Mouse (Mus musculus) forebrain, embryonic 16.5 days (tissue): ENCODE data around the gene Fbln5. TPM values are rescaled to one million over a fixed set of nuclear protein-coding genes. Genes with fewer than 3 reads are reported as not detected.
A peak's percentile ranks its signal among the peaks of the same experiment; 100 is the strongest.

Source experiments
- ATAC-seq: fragments of 200-750 bp; cut with Nextera tagmentation; 2 replicates; pipeline ENCODE4 v1.8.0; 2017; ENCODE audit warnings: mild to moderate bottlenecking, moderate library complexity
- H3K27ac ChIP-seq: fragments of 300-500 bp; sonication (generic); 2 replicates; pipeline ENCODE4 v1.5.1; 2014; ENCODE audit warnings: low read length, control low read depth
- H3K27me3 ChIP-seq: fragments of 300-500 bp; sonication (generic); replicated peaks from 2 replicates; pipeline ENCODE4 v1.6.1; 2014; ENCODE audit warnings: low read length; ENCODE audit not compliant: control insufficient read depth, insufficient read depth
- H3K36me3 ChIP-seq: fragments of 300-500 bp; sonication (generic); 2 replicates; pipeline ENCODE4 v1.6.1; 2014; ENCODE audit not compliant: control insufficient read depth, insufficient read depth
- H3K4me1 ChIP-seq: fragments of 300-500 bp; sonication (generic); replicated peaks from 2 replicates; pipeline ENCODE4 v1.6.1; 2014; ENCODE audit warnings: low read length; ENCODE audit not compliant: control insufficient read depth, insufficient read depth
- H3K4me2 ChIP-seq: fragments of 300-500 bp; sonication (generic); 2 replicates; pipeline ENCODE4 v1.6.1; 2014; ENCODE audit warnings: mild to moderate bottlenecking, low read length, control low read depth
- H3K4me3 ChIP-seq: fragments of 300-500 bp; sonication (generic); replicated peaks from 2 replicates; pipeline ENCODE4 v1.5.1; 2014; ENCODE audit warnings: mild to moderate bottlenecking, low read length, control low read depth
- H3K9ac ChIP-seq: fragments of 300-500 bp; sonication (generic); replicated peaks from 2 replicates; pipeline ENCODE4 v1.6.1; 2014; ENCODE audit warnings: low read depth, low read length, control low read depth
- H3K9me3 ChIP-seq: fragments of 300-500 bp; sonication (generic); 2 replicates; pipeline ENCODE4 v1.6.1; 2016; ENCODE audit warnings: low read length; ENCODE audit not compliant: control insufficient read depth
- WGBS: fragments of 180-500 bp; shearing (Covaris S2); extraction: QIAGEN DNeasy Blood & Tissue Kit; methylation state at CpG from one replicate; pipeline ENCODE4 v1.1.7; 2014; 5-methylcytosine and 5-hydroxymethylcytosine counted together
- polyA plus RNA-seq: library from polyadenylated mRNA; unstranded; fragments of >200 nt; fragmentation: Nextera tagmentation; extraction: Ambion mirVana; gene quantifications from 2 replicates; pipeline ENCODE4 v1.2.1, GENCODE M21; 2015

The Fbln5 gene
- 7.9 and 13.5 TPM in 2 replicates for polyA plus RNA-seq

DNA sequence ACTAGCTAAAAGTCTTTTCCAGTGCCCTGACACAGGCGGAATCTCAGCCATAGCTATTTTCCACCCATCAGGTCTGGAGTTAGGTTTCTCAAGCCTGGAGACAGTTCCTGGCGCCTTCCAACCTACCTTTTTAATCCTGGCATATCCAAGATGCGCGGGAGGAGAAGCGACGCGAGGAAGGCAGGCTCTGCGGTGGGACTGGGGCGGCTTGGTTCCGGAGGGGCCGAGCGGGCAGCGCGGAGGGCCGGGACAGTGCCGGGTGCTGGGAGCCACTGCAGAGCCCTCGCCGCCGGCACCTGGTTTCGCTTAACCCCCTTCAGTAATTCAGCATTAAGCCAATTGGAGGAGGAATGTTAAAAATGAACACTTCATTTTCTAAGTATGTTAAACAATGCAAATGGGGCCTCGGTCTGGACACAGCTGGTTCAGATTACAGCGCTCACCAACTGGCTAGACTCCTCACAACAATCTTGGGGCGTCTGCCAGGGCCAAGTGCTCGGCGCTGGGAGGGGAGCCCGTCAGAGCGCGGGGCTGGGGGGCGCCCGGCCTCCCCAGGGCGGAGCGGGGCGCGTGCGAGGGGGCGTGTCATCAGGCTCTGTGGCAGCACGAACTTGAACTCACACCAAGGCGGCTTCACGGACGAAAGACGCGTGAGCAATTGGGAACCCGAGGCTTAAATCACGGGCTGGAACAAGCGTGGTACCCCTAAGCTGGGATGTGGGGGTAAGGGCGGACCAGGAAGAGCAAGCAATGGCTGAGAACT is at the start of gene Fbln5:
Gene Fbln5 (minus strand): TSS at position 448 of the 763 bp plus-strand sequence.
- under 1% methylated on average over 46 of the region's 46 CpGs for WGBS
- Histone ChIP-seq H3K9ac (peak within 1 kb of the TSS; percentile 58), H3K27ac (no peak within 1 kb of the TSS), H3K4me1 (peaks cover 14% of the 10 kb centered on the region), H3K27me3 (0 out of 2 replicates have a peak, but pooled peaks cover 13% of the 10 kb centered on the region), H3K4me2 (peak within 1 kb of the TSS; percentile 97), H3K9me3 (no peaks in the 10 kb centered on the region), H3K4me3 (peak within 1 kb of the TSS; percentile 59), H3K36me3 (no peaks in the 10 kb centered on the region)
- peak; percentile 80 for ATAC-seq

DNA sequence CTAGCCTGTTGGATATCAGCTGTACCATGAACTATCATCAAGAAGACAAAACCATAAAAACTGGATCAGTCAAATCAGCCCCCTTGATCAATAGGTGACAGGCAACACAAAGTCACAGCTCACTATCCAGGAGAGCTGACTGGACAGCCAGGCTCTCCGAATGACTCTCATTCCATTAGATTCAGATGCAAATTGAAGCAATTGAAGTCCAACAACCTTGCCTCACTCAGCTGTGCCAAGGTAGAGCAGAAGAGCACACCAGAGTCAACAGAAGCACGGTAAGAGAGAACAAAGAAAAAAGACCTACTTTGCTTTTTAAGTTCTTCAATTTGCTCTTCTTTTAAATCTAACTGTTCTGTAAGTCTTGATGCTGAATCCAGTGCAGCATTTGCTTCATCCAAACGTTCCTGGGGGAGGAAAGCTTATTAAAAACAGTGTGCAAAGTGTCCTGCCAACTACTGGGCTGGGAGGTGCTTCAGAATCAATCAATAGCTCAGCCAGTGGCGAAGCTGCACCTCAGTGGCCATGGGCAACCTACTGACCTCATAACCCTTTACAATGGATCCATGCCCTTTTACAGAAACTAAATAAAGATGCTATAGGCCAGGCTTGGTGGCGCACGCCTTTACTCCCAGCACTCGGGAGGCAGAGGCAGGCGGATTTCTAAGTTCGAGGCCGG is 43.6 kb upstream of the Fbln5 start:
- 0 out of 2 replicates have a peak, but pooled peaks cover 2% of the 10 kb centered on the region for H3K36me3 ChIP-seq
- H3K9me3 ChIP-seq = no peaks in the 10 kb centered on the region
- WGBS = 88% methylated on average over 10 of the region's 10 CpGs

DNA sequence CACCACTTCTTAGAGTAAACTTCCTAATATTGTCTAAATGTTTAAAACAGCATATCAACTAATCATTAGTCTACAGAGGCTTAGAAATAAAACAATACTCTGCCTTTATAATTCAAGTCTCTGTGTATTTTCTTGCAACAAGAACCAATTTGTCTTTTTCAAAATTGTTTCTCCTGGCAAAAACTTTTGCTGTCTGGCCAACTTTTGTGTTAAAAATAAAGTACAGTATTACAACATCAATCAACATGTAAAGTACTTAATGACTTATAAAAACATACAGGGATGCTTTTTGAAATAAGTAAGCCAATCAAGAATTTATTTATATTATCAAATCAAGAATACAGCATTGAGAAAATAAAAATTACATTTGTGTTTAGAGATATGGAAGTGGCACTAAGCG is 41.4 kb upstream of the Fbln5 start:
- no peaks in the 10 kb centered on the region for H3K27me3 ChIP-seq
- WGBS = 100% methylated on average over 1 of the region's 1 CpGs

More for the DNA sequence above, 43.6 kb upstream of the Fbln5 start:
- Histone ChIP-seq H3K27ac (no peak overlapping the region), H3K4me1 (no peaks in the 10 kb centered on the region), H3K4me2 (no peak overlapping the region), H3K4me3 (no peak overlapping the region), H3K9ac (no peak overlapping the region), H3K27me3 (no peaks in the 10 kb centered on the region)
- ATAC-seq = no peak

DNA sequence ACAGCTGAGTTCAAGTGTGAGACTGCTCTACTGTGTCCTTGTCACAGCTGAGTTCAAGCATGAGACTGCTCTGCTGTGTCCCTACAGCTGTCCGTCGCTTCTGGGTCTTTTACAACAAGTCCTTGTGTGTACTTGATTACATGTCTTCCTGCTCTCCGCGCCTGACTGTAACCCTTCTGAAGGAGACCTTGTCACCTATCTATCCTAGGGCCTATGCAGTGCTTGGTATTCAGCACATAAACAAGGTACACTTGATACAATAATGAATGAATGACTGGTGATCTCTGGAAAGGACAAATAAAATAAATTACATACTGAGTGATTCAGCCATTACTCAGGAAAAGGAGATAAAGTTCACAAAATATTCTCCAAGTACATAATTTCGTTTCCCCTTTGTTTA is 39.2 kb upstream of the Fbln5 start:
- H3K4me3 ChIP-seq = no peak overlapping the region
- ATAC-seq = no peak
- 94% methylated on average over 5 of the region's 5 CpGs for WGBS

More for the DNA sequence above, 41.4 kb upstream of the Fbln5 start:
- Histone ChIP-seq H3K4me1 (no peaks in the 10 kb centered on the region), H3K4me3 (no peak overlapping the region), H3K4me2 (no peak overlapping the region), H3K9me3 (no peaks in the 10 kb centered on the region), H3K36me3 (0 out of 2 replicates have a peak, but pooled peaks cover 2% of the 10 kb centered on the region), H3K27ac (no peak overlapping the region), H3K9ac (no peak overlapping the region)
- no peak for ATAC-seq

DNA sequence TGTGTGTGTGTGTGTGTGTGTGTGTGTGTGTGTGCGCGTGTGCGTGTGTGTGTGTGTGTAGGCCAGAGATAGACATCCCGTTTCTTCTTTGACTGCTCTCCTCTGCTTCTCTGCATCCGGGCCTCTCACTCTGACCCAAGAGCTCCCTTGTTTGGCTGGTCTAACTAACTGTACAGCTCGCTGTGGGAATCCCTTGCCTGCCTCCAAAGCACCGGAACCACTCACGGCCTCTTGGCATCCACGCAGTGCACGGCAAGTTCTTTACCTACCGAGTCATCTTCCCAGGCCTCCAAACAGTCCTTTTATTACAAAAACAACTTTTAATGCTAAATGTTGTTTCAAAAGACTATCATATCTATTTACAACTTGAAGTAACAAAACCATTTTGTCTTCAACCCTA is 35.5 kb upstream of the Fbln5 start:
- no peak overlapping the region for H3K27ac ChIP-seq
- ATAC-seq = no peak
- WGBS = 94% methylated on average over 11 of the region's 11 CpGs
- H3K4me1 ChIP-seq = no peaks in the 10 kb centered on the region
- H3K9me3 ChIP-seq = no peaks in the 10 kb centered on the region
- no peak overlapping the region for H3K9ac ChIP-seq
- no peaks in the 10 kb centered on the region for H3K27me3 ChIP-seq
- H3K36me3 ChIP-seq = no peaks in the 10 kb centered on the region
- H3K4me3 ChIP-seq = no peak overlapping the region
- H3K4me2 ChIP-seq = no peak overlapping the region

More for the DNA sequence above, 39.2 kb upstream of the Fbln5 start:
- H3K4me1 ChIP-seq = no peaks in the 10 kb centered on the region
- H3K27ac ChIP-seq = no peak overlapping the region
- 0 out of 2 replicates have a peak, but pooled peaks cover 2% of the 10 kb centered on the region for H3K36me3 ChIP-seq
- no peaks in the 10 kb centered on the region for H3K27me3 ChIP-seq
- no peak overlapping the region for H3K9ac ChIP-seq
- H3K4me2 ChIP-seq = no peak overlapping the region
- no peaks in the 10 kb centered on the region for H3K9me3 ChIP-seq

DNA sequence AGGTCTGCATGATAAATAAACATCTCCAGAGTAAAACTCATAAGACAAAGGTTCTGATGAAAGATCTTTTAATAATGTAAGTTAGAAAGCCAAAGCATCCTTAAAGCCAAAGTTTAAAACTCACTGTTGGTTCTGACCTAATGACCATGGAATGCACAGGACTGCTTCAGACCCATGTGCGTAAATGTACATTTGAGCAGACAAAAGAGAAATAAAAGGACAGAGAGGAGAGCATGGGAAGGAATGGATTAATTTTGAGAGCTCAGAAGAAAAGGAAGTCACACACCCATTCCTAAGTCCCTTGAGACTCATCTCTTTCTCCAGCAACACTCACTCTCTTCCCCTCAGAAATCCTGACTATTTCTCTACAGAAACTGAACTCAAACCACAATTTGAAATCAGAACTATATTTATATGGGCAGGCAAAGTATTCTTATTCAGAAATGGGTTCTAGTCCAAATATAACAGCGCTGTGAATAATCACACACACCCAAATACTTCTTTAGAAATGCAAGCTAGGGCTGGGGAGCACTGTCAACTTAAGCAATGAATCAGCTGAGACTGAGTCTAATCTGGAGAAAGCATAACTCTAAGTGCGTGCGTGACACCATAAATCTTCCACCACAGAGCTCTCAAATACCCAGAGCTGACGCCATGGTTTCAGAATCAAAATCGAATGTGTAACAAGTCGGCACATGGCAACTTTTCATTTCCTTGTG is 33.1 kb upstream of the Fbln5 start:
- Histone ChIP-seq H3K9ac (no peak overlapping the region), H3K27me3 (no peaks in the 10 kb centered on the region), H3K9me3 (no peaks in the 10 kb centered on the region), H3K27ac (no peak overlapping the region), H3K36me3 (no peaks in the 10 kb centered on the region), H3K4me2 (no peak overlapping the region), H3K4me1 (no peaks in the 10 kb centered on the region), H3K4me3 (no peak overlapping the region)
- 95% methylated on average over 7 of the region's 7 CpGs for WGBS
- no peak for ATAC-seq

DNA sequence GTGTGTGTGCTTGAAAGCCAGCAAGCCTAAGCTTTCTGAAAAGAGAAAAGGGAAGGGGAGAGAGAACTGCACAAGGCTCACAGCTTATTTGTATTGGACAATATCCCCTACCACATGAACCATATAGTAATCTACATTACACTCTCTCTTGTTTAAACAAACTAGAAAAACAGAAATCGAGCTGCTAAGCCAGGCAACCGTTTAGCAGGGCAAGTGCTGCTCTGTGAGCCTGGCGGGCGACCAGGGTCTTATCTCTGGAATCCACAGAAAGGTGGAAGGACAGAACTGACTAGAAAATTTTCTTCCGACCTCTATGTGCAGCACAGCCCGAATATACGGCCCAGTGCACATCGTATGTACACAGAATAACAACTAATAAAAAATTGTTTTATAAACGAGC is 32.5 kb upstream of the Fbln5 start:
- Histone ChIP-seq H3K4me1 (no peaks in the 10 kb centered on the region), H3K4me2 (no peak overlapping the region), H3K27ac (no peak overlapping the region), H3K9me3 (no peaks in the 10 kb centered on the region), H3K27me3 (no peaks in the 10 kb centered on the region), H3K9ac (no peak overlapping the region), H3K36me3 (0 out of 2 replicates have a peak, but pooled peaks cover 2% of the 10 kb centered on the region), H3K4me3 (no peak overlapping the region)
- 87% methylated on average over 9 of the region's 9 CpGs for WGBS
- no peak for ATAC-seq

DNA sequence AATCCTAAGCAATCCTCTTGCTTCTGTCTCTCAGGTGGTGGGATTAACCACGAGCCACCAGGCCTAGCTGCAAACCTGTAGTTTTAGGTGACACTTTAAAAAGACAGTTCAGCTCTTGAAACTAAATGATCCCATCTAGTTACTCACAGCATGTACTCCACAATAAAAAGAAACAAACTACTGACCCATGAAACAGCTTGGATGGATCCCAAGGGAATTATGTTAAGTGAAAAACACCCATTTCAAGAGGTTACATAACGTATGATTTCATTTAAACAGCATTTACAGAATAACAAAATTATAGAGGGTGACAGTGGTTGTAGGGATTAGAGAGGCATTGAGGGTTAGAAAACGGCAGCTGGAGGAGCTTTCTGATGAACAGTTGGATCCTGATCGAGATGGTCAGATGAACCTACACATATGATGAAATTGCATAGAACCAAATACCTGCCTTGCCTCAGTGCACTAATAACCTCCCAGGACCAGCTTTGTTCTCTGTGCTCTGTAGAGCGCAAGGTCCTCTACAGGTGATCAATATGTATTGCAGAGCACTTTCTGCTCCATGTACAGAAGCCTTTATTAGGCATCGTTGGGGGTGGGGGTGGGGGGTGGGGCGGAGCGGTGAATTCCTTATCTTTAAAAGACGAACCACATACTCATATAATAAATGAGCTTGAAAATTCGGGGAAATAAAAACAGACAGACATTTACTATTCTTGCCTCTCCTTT is 17.9 kb upstream of the Fbln5 start:
- Histone ChIP-seq H3K36me3 (peaks cover 19% of the 10 kb centered on the region), H3K27me3 (no peaks in the 10 kb centered on the region), H3K4me1 (no peaks in the 10 kb centered on the region), H3K9ac (no peak overlapping the region), H3K4me3 (no peak overlapping the region), H3K9me3 (no peaks in the 10 kb centered on the region), H3K4me2 (no peak overlapping the region), H3K27ac (no peak overlapping the region)
- no peak for ATAC-seq
- WGBS = 89% methylated on average over 10 of the region's 10 CpGs
